Mouse (Mus musculus) testis, postnatal 10 days (tissue): ENCODE results near the gene Mgrn1.
A peak's percentile ranks its signal among the peaks of the same experiment; 100 is the strongest.

Source experiments
- DNase-seq: peaks from one replicate; pipeline ENCODE4 v3.0.0; 2021; ENCODE audit warnings: low spot score

Mgrn1 gene

DNA sequence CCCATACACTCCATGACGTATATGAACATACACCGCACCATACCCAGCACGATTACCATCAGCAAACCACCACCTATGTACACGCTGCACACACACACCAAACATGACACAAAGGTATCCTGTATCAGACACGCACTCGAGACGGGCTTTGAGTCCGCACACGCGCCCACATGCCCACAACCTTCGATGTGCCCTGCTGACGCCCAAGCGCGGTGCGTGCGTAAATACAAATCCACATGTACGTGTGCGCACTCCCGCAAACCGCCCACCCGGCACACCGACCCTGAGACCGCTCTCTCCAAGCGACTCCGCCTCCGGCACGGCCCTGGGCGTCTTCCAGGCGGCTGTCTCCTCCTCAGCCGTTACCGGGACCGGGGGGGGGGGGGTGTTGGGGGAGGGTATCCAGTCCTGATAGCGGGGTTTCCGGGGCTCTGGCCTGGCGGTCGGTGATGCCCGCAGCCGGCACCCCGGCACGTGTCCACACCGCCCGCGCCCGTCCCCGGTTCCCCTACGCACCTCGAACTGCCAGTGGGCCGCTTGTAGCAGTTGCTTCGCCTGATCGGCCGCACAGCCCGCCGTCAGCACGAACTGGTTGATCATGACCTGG, 6.8 kb upstream of the Mgrn1 start:
- peak; percentile 72 for DNase-seq

DNA sequence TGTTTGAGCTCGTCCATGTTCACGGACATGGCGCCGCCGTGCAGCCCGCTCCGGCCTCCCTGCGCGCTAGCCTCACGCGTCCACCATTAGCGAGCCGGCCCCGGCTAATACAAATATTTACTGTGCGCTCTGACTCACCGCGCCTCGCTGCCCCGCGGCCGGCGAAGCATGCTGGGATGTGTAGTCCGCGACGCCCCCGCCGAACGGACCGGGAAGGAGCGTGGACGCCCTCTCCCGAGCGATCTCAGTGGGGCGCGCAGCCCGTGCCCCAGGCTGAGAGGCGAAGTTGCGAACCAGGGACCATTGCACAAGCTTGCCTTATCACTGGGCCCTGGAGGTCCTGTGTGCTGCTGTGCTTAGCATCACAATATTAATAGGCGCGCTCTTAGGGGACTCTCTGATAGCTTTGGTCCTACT, 6.3 kb upstream of the Mgrn1 start:
- peak; percentile 90 for DNase-seq

DNA sequence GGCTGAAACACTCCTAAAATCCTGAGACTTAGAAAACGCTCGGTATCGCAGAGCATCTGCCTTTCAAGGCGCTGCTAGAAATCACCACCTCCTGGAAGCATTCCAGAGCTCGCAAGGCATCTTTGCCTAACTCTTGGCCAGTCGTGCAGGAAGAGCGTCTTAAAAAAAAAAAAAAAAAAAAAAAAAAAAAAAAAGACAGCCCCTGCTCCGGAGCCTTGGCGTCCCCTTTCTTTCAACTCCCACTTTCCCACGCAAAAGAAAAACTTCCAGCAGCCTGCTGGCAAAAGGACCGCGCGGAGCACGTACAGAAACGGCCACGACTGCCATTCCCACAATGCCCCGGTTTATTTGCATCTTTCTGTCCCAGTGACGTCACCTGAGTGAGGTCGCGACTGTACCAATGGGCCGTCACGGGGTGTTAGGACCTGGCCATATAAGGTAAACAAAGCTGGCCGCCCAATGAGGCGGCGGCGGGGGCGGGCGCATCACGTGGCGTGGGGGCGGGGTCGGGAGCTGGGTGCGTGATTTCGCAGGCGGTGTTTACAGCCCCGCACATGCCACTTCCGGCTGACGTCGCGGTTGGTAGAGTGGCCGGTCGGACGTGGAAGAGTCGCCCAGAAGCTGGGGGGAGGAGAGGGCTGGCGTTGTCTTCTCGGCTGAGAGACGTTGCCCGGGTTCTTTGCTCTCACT, 5.8 kb upstream of the Mgrn1 start, which contains the start of gene Ubald1:
Gene Ubald1 (minus strand): TSS at position 180 of the 690 bp plus-strand sequence.
- peak; percentile 99 for DNase-seq

DNA sequence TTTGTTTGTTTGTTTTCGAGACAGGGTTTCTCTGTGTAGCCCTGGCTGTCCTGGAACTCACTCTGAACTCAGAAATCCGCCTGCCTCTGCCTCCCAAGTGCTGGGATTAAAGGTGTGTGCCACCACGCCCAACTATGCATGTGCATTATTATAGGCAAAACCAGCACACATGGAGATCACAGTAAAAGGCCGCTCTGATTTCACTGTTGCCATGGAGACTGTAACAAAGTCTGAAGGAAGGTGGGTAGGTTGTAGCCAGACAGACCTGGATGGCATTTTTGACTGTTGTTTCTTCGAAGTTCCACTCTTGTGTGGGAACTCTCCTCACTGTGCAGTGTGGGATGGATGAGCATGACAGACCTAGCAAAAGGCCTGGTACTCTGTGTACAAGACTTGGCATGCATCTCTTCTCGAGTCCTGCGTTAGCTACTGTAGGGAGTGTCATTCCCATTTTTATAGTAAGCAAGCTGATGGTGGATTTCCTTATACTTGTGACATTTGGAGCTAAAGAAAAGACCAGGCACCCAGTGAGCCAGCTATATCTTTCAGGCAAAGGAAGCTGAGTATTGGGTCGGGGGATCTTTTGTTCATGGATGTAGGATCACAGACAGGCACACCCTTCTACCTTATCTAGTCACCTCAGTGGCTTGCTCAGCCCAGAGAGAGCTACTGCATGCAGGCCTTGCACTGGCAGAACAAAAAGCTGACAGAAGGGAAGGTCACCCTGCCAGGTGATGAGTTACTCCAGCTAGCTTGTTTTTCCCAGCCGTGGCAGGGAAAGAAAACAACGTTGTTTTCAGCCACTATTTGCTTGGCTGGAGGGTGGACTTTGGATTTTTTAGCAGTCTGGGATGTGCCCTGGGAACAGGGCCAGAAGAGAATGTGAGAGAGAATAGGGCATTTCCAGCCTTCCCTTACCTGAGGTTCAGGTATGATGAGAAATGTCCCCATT, 4.4 kb upstream of the Mgrn1 start:
- no peak for DNase-seq

DNA sequence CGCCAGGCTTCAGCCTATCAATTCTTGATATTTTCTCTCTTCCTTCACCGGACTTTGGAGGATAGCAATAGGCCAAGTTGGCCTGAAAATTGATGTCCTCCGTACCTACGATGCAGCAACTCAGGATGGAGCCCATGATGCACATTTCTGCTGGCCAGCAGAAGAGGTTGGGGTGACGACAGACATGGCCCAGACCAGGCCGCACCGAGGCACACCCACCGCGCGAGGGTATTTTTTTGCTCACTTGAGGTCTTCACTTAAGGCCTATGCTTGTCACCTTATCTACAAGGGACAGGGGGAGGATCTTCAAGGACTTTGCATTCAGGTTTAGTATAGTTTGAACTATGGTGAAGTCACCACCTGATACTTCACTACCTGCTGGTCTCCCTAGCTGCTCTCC, 1.1 kb upstream of the Mgrn1 start:
- no peak for DNase-seq

DNA sequence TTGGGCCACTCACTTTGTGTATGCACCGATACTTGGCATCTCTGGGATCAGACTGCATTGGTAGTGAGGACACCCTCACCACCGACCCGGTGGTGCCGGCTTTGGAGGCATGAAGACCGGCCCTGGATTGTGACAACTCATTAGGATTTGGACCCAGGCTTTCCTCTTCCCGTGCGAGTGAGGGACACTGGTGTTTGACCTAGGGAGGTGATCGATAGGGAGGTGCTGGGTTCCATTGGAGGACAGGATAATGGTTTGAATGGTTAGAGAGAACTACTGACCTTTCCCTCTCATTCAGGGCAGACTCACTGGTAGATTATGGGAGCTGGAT, 606 bp downstream of the Mgrn1 start:
- no peak for DNase-seq

DNA sequence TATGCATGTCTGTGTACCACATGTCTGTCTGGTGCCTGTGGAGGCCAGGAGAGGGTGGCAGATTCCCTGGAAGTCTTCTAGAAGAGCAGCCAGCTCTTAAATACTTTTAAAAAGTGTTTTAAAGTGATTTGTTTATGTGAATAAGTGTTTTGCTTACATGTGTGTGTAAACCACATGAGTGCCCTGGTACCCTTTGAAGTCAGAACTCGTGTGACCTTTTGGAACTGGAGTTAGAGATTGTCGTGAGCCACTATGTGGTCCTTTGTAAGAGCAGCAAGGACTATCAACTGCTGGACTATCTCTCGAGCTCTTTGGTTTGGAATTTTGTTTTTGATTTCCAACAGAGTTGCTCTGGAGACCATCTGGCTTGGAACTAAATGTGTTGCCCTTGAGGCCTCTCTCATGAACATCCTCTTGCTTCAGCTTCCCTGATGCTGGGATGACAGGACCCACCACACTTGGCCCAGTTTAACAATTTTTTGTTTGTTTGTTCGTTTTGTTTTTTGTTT, 4.2 kb downstream of the Mgrn1 start:
- no peak for DNase-seq

DNA sequence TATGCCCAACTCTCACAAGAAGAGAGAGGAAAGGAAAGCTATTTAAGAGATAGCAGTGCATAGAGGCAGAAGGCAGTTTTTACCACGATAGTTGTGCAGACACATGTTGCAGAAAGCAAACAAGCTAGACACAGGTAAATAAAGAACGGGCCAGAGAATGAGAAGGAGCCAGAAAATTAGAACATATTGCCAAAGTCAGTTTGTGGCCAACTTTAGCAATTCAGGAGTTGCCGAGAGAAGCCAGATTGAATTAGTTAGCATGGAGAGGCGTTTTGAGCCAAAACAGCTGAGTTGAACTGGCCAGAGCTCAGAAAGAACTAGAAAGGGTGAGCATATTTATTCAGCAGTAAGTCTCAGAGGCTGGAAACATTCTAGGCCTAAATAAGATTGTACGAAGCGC, 6.1 kb downstream of the Mgrn1 start:
- no peak for DNase-seq

DNA sequence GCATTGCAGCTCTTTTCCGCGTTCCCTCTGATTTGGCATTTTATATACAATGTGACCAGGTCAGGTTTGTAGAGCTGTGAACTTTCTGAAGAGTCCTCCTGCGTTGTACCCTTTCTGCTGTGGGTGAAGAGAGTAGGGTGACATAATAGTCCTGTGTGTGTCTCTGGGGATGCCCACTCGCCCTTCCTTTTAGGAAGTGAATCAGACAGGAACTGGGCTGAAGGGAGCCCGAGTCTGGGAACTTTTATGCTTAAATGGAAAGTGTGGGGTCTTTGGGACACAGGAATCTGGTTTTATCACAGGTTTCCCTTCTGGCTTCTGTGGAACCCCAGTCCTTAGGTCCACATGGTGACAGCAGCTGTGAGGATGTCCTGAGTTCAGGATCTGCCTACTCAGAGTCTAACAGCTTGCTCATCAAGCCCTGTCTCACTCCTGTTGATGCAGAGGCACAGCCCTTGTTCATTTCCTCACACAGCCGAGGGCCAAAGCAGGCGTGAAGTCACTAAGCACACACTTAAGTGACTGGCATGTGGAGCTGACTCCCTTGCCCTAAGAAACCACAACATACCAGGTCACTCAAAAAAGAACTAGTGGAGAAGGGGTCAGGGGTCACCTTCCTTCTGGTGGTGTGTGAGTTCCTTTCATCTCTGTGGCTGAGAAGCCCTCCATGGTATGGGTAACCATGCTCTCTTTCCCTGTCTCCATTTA, 8.3 kb downstream of the Mgrn1 start:
- DNase-seq = no peak

DNA sequence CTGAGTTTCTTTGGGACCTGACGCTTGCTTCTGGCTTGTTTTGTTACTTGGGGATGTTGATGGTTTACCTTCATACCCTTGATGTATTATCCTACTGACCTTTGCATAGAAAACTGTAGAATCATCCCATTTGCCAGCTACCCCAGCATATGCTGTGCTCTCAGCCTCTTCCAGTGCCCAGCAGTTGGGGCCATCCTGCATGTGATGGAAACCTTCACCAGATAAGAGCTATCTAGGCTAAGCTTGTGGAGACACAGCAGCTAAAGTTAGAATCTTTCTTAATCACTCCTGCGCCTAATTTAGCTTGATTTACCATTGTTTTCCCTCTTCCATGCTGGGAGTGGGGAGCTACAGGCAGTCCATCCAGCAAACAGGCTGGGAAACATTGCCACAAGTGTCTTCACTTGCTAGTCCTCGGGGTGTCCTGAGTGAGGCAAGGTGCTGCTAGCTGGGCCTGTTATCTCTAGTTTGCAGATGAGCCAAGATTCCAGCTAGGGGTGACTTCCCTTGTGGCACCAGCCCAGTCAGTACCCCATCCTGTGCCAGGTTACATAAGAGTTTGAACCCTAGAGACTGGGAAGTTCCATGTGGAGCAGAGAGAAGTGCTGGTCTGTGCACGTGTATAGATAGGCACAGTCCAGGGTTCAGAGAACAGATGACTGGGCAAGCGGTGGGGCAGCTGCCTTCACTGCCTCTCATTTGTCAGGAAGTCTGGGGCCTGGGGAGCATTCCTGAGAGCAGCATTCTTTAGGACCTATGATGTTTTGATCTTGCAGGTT, 10.4 kb downstream of the Mgrn1 start:
- no peak for DNase-seq

DNA sequence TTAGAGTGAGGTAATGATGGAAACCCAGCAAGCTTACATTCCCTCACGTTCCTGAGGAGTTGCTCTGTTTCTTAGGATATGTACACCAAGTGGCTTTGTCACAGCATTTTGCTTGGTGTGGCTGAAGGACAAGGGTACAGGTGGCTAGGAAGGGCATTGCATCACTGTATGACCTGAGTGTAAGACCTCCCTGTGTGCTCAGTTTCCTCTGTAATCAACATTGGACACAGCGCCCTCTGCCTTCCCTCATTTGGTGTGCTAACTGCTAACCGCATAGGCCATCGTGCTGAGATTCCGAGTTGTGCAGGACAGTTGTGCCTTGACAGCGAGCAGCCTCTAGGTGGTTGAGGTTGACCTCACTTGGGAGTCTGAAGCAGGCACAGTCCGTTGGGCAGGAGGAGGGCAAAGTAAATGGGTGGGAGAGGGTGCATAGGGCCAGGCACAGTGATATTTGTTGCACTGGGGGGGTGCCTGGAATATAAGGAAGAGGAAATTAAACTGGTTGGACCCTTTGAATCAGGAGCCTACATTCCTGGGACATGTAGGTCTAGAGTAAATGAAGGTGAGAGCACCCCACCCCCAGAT, 11.2 kb downstream of the Mgrn1 start:
- DNase-seq = no peak

DNA sequence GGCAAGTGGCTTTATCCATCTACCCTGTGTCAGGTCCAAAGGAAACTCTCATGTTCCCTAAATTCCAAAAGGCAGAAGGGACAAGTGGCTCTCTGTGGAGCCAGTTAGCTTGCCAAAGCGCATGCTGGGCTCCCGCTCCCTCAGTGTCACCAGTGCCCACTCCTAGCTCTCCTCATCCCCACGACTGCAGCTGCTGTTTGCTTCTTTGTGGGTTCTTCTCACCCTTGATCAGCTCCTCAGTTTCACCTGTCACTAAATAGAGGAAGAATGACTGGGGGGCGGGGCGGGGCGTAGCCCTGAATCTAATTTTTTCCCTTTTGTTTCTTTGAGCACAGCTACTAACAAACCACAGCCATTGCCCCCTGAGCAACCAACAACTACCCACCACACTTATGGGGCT, 12.8 kb downstream of the Mgrn1 start:
- DNase-seq = no peak

DNA sequence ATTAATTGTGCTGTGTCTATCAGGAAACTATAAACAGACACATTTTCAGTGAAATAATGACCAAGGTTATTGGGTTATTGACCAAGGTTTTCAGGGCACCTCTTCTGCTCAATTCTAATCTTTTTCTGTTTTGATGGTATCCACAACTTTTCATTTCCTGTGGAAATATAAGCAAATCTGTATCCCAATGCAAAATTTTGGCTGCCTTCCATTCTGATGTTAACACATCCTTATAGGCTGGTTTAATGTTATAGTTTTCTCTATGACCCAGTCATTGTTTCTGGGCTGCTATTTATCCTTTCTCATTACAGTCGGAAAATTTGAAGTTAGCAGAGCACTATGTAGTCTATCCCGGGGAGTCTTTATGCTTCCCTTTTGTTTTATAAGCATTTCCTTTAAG, 13.7 kb downstream of the Mgrn1 start:
- no peak for DNase-seq

DNA sequence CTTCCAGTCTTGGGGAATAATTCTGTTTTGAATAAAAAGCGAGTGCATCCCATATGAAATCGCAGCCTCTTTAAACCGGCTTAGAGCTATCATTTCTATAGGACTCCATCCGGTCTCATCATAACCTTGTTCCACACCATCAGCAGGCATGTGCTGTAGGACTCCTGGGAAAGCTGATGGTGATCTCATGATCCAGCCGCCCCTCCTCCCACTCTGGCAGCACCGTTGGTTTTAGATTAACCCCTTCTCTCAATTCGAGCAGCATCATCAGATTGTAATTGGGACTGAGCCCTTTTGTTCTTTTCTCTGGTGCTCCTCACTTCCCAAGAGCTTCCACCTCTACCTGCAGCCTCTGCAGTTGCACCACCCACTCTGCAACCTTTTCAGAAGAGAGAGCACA, 15.1 kb downstream of the Mgrn1 start:
- DNase-seq = no peak

DNA sequence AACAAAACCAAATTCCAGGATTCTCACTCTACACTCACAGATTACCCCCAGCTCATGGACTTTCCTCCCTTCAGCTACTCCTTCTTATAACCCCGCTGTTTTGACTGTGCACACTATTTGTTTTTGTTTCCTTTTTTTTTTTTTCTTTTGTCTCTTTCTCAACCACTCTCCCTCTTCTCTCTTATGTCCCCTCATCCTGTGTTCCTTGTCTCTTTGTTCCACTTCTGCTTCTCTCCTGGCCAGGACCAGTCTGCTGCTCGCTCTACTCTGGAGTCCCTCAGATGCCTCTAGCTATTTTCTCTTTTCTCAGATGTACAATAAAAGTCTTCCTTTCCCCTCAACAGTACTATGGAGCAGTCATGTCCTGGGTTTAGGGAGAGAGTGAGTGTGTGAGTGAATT, 16.3 kb downstream of the Mgrn1 start:
- no peak for DNase-seq

DNA sequence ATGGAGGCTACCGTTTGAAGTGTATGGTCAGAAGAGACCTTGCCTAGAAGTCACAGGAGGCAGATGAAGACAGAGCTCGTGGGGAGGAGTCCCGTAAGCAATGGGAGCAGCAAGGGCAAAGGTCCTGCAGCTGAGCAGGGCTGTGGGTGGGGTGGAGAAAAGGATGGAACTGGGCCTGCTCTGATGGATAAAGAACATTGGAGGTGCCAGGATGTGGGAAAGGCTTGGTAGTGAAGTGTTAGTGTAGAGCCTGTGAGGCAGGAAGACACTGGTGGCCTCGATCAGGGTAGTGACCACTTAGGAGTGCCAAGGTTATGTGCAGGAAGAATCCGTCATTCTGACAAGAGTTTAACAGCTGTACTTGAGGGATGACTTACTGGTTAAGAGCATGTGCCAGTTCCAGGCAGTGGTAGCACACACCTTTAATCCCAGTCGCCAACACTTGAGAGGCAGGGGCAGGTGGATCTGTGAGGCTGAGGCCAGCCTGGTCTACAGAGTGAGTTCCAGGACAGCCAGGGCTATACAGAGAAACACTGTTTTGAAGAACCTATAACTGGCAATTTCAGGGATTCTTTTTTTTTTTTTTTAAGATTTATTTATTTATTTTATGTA, 17.5 kb downstream of the Mgrn1 start:
- DNase-seq = no peak

DNA sequence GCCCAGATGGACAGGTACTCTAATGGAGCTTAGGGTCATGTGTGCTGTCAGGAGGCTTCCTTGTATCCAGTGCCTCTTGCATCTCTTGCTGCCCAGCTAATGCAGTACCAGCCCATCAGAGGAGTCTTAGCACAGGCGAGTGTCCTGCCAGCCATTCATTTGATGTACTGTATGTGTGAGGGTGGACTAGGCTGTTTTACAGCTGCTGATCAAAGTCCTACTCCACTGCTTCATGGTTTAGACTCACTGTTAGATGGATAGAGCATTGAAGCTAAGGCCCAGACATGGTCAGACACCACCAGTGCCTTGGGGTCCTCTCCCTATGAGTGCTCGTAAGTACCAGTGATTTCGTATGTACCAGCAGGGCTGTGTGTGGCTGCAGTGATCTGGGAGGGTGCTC, 18.8 kb downstream of the Mgrn1 start:
- no peak for DNase-seq

DNA sequence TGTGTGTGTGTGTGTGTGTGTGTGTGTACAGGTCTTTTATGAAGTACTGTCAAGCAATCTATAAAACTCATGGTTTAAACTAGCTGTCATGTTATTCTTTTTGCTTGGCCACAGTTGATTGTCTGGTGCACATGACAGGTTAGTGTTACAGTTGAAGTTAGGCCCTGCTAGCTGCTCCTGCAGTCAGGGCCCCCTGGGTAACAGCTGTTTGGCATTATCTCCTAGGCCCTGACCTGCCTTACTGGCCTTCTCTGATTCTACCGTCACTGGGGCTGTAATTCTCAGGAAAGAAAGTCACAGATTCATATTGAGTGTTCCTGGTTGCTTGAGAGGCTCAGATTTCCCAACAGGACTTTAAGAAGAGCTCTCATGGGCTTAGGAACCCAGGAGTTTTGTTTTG, 19.5 kb downstream of the Mgrn1 start:
- no peak for DNase-seq

DNA sequence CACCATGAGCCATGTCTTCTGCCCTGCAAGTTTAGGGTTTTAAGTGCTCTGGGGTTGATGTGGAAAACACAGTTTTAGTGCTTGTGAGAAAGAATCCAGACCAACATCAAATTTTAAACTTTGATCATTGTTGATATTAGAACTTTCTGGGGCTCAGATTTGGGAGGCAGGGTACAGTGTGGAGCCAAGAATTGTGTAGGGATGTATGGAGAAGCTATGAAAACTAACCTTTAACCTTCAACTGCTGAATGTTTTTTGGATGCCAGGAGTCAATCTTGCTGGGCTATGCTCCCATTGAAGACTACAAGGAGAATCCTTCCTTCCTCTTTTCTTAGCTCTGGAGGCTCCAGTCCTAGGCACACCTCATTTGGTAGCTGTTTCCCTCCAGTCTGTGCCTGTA, 20.5 kb downstream of the Mgrn1 start:
- no peak for DNase-seq

DNA sequence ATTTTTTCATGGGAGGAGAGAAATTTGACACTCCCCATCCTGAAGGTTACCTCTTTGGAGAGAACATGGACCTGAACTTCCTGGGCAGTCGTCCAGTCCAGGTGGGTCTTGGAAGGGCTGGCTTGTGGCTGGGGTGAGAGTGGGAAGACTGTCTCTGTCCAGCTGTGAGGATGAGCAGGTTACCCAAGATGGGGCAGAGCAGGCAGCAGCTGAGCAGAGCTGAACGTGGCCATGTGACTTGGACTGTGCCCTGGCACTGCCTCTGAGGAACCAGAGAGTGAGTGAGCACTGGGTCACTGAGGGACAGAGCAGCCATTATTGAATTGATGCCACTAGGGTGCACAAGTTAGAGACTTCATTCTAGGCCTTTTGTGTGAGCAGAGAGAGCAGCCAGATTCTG, 21.3 kb downstream of the Mgrn1 start:
- DNase-seq = no peak

DNA sequence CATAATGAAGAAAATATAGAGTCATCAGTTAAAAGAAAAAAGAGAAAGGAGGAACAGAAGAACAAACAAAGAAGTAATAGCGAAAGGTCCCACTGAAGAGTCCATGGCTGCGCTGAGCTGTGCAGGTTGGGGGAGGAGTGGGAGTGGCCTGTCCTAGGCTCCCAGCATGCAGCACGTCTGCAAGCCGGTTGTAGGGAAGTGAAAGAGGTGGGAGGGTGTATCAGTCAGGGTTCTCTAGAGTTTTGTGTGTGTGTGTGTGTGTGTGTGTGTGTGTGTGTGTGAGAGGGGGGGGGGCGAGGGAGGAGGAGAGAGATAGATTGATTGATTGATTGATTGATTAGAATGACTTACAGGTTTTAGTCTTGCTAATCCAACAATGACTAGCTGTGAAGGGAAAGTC, 21.9 kb downstream of the Mgrn1 start:
- DNase-seq = no peak
